In genomic region chr17:51832421-51832875, GRCm38 (mm10) we compare ENCODE assay signal across 9 mouse cellular contexts. TPM values are rescaled to one million over a fixed set of nuclear protein-coding genes. Genes with fewer than 3 reads are reported as not detected.
DNase-seq lines count a peak whose midpoint lies in the region; ATAC-seq and TF ChIP-seq lines count a peak whose summit lies in the region.
"Had no signal": no experiment of that assay in that cellular context is flagged by ENCODE, and none has a peak within 500 bp of the region (broad histone marks: within the 10 kb centered on the region; RNA-seq: fewer than 3 reads in every experiment).

No protein-coding gene starts in this region.

- no peaks in the 10 kb centered on the region for H3K9me3 ChIP-seq in lung, embryonic 14.5 days (ENCODE audit: low read depth, low read length)

- WGBS in cerebellum, adult 2 months = under 1% methylated on average over 34 of the region's 66 CpGs
- under 1% methylated on average over 42 of the region's 66 CpGs for WGBS in lung, embryonic 14.5 days
- WGBS in olfactory bulb, adult 2 months = under 1% methylated on average over 55 of the region's 66 CpGs

- 0 out of 2 replicates have a peak, but pooled peaks cover 2% of the 10 kb centered on the region for H3K4me1 ChIP-seq in cerebellum, adult 2 months (ENCODE audit: control insufficient read depth, insufficient read depth, low read length)
- no peaks in the 10 kb centered on the region; the same call in 1 of the 2 replicates for H3K4me1 ChIP-seq in embryonic fibroblast, embryonic 13.5 days (ENCODE audit: control insufficient read depth, insufficient read depth, low read length)
- H3K4me1 ChIP-seq in lung, embryonic 14.5 days (ENCODE audit: insufficient read depth) = 0 out of 2 replicates have a peak, but pooled peaks cover 2% of the 10 kb centered on the region
- peaks cover 19% of the 10 kb centered on the region for H3K4me1 ChIP-seq in olfactory bulb, adult 2 months (ENCODE audit: control insufficient read depth, insufficient read depth, low read length)

- no peak for TF ChIP-seq POLR2A in cerebellum, adult 2 months (IDR thresholded peaks at IDR 0.05; ENCODE audit: borderline replicate concordance, insufficient read depth, low read length)
- no peak for TF ChIP-seq POLR2A in embryonic fibroblast, embryonic 13.5 days (IDR thresholded peaks at IDR 0.05; ENCODE audit: low read depth, low read length)
- TF ChIP-seq POLR2A in olfactory bulb, adult 2 months (IDR thresholded peaks at IDR 0.05; ENCODE audit: insufficient read depth, low read depth, low read length) = no peak

- H3K4me3 ChIP-seq in cerebellum, adult 2 months (replicated peaks; ENCODE audit: insufficient read depth, low read depth, low read length) = peak overlapping the region; percentile 73
- peak overlapping the region; percentile 53 for H3K4me3 ChIP-seq in embryonic fibroblast, embryonic 13.5 days (ENCODE audit: insufficient read depth, low read length)
- H3K4me3 ChIP-seq in lung, embryonic 14.5 days (ENCODE audit: low read depth, low read length) = peak overlapping the region; percentile 60
- H3K4me3 ChIP-seq in olfactory bulb, adult 2 months (ENCODE audit: insufficient read depth, low read depth, low read length) = peak overlapping the region; percentile 90

- DNase-seq in cerebellum, adult 2 months = peak in 1 of 2 experiments; percentile 10
- peak; percentile 63 for DNase-seq in lung, embryonic 14.5 days
- peak; percentile 11 to 27 for DNase-seq in urinary bladder, postnatal 36 days (ENCODE audit: low spot score in 2 of 2)

- H3K9ac ChIP-seq in lung, embryonic 14.5 days = peak overlapping the region; percentile 41

- no peak overlapping the region for H3K27ac ChIP-seq in cerebellum, adult 2 months (ENCODE audit: insufficient read depth, low read length)
- H3K27ac ChIP-seq in embryonic fibroblast, embryonic 13.5 days (ENCODE audit: insufficient read depth, low read length) = no peak overlapping the region
- H3K27ac ChIP-seq in lung, embryonic 14.5 days (ENCODE audit: low read depth) = no peak overlapping the region
- no peak overlapping the region for H3K27ac ChIP-seq in olfactory bulb, adult 2 months (ENCODE audit: insufficient read depth, low read depth, low read length)

- H3K27me3 ChIP-seq in cerebellum, adult 2 months (ENCODE audit: control insufficient read depth, insufficient read depth, low read length) = peaks cover 3% of the 10 kb centered on the region; the same call in 1 of the 2 replicates
- H3K27me3 ChIP-seq in lung, embryonic 14.5 days (ENCODE audit: insufficient read depth, low read length) = peaks cover 58% of the 10 kb centered on the region
- H3K27me3 ChIP-seq: CH12.LX had no signal

- TF ChIP-seq CTCF in cerebellum, adult 2 months (IDR thresholded peaks at IDR 0.05; ENCODE audit: borderline replicate concordance, insufficient read depth, low read depth, low read length) = no peak
- no peak for TF ChIP-seq CTCF in embryonic fibroblast, embryonic 13.5 days (IDR thresholded peaks at IDR 0.05; ENCODE audit: borderline replicate concordance, insufficient read depth, low read length)
- TF ChIP-seq CTCF in lung, embryonic 14.5 days (IDR thresholded peaks at IDR 0.05; ENCODE audit: low read depth) = no peak
- no peak for TF ChIP-seq CTCF in olfactory bulb, adult 2 months (IDR thresholded peaks at IDR 0.05; ENCODE audit: insufficient read depth, low read depth, low read length)

- peak overlapping the region; percentile 96 for H3K4me2 ChIP-seq in lung, embryonic 14.5 days

- H3K36me3 ChIP-seq in lung, embryonic 14.5 days (ENCODE audit: insufficient read depth) = no peaks in the 10 kb centered on the region

- ATAC-seq in cerebellum, adult (ENCODE audit: insufficient number of reproducible peaks, low FRiP score, low TSS enrichment) = no peak
- peak; percentile 44 for ATAC-seq in CD4-positive, CD25-positive, alpha-beta regulatory T cell, adult 4 months
- peak; percentile 27 for ATAC-seq in inflammation-experienced regulatory T-cells, adult 6 months
- ATAC-seq in lung, embryonic 14.5 days (ENCODE audit: insufficient read depth) = peak; percentile 71

RNA-seq across cellular contexts. Expression of gene Satb1, which starts 0.6 kb away (rescaled TPM):
- polyA plus RNA-seq in cerebellum, adult 2 months (2012; rRNA removed) = 23.6 and 24.1 TPM in 2 replicates
- polyA plus RNA-seq in CD4-positive, CD25-positive, alpha-beta regulatory T cell, adult 4 months (2017; shearing (Covaris generic)) = 10 to 100 TPM; 49.5 to 77.2 TPM
- 6.2 and 6.5 TPM in 2 replicates for polyA plus RNA-seq in embryonic fibroblast, embryonic 13.5 days (2011; ENCODE audit: insufficient read length, low read depth, missing spikeins)
- 10 to 100 TPM; 17.0 to 63.3 (median 36.8) TPM for polyA plus RNA-seq in inflammation-experienced regulatory T-cells, adult 6 months (2017; shearing (Covaris generic))
- 10.6 and 11.8 TPM in 2 replicates for polyA plus RNA-seq in lung, embryonic 14.5 days (2014; fragmentation: Nextera tagmentation; extraction: Ambion mirVana)
- 495 and 851 TPM in 2 replicates for polyA plus RNA-seq in olfactory bulb, adult 2 months (2012; ENCODE audit: insufficient read depth, insufficient read length, low replicate concordance, missing spikeins)
